Mouse (Mus musculus) kidney, postnatal 0 days (tissue): ENCODE measurements at regions not wholly inside any gene's neighbourhood (a gene's known extent, or its start where the extent isn't known, plus 50 kb on each side); places are given as distances from the start of the nearest gene placed in this dataset.

ENCODE experiments used
- ATAC-seq: fragments of 200-750 bp; cut with Nextera tagmentation; replicated peaks from 2 replicates; pipeline ENCODE4 v1.8.0; 2017; ENCODE audit warnings: low read depth, moderate number of reproducible peaks, moderate TSS enrichment, moderate library complexity; ENCODE audit not compliant: low FRiP score
- DNase-seq: peaks from one replicate; pipeline ENCODE4 v3.0.0-alpha.2; 2016; ENCODE audit warnings: low spot score
- H3K27ac ChIP-seq: fragments of 300-500 bp; sonication (generic); 2 replicates; pipeline ENCODE4 v1.5.1; 2014; ENCODE audit warnings: mild to moderate bottlenecking
- H3K27me3 ChIP-seq: fragments of 300-500 bp; sonication (generic); 2 replicates; pipeline ENCODE4 v1.6.1; 2014; ENCODE audit warnings: low read length, mixed read lengths; ENCODE audit not compliant: insufficient read depth
- H3K36me3 ChIP-seq: fragments of 300-500 bp; sonication (generic); 2 replicates; pipeline ENCODE4 v1.6.1; 2014; ENCODE audit warnings: low read length, mixed read lengths; ENCODE audit not compliant: insufficient read depth
- H3K4me1 ChIP-seq: fragments of 300-500 bp; sonication (generic); replicated peaks from 2 replicates; pipeline ENCODE4 v1.6.1; 2014; ENCODE audit warnings: antibody characterized with exemption, low read length, mixed read lengths; ENCODE audit not compliant: insufficient read depth
- H3K4me2 ChIP-seq: fragments of 300-500 bp; sonication (generic); 2 replicates; pipeline ENCODE4 v1.6.1; 2014; ENCODE audit warnings: mild to moderate bottlenecking, low read length, moderate library complexity, mixed read lengths
- H3K4me3 ChIP-seq: fragments of 300-500 bp; sonication (generic); replicated peaks from 2 replicates; pipeline ENCODE4 v1.5.1; 2014; ENCODE audit warnings: low read depth, low read length
- H3K9ac ChIP-seq: fragments of 300-500 bp; sonication (generic); 2 replicates; pipeline ENCODE4 v1.6.1; 2014; ENCODE audit warnings: low read depth, low read length
- H3K9me3 ChIP-seq: fragments of 300-500 bp; sonication (generic); replicated peaks from 2 replicates; pipeline ENCODE4 v1.6.1; 2016; ENCODE audit warnings: low read length, inconsistent platforms, mixed read lengths
- CTCF ChIP-seq: IDR thresholded peaks from 2 replicates; pipeline ENCODE4 v1.5.1; 2016; ENCODE audit warnings: antibody characterized with exemption, low read depth, mild to moderate bottlenecking, moderate library complexity
- WGBS: fragments of 180-500 bp; shearing (Covaris S2); extraction: QIAGEN DNeasy Blood & Tissue Kit; methylation state at CpG from one replicate; pipeline ENCODE4 v1.1.7; 2014; 5-methylcytosine and 5-hydroxymethylcytosine counted together

GRCm38 (mm10) chr15:96231969-96232368 lies 55.3 kb upstream of the Arid2 start:
- no peaks in the 10 kb centered on the region for H3K36me3 ChIP-seq
- no peaks in the 10 kb centered on the region for H3K9me3 ChIP-seq
- no peak for TF ChIP-seq CTCF
- H3K27ac ChIP-seq, result no peak overlapping the region
- WGBS, result 80% methylated on average over 3 of the region's 3 CpGs
- H3K4me1 ChIP-seq, result no peaks in the 10 kb centered on the region
- no peak overlapping the region for H3K9ac ChIP-seq
- ATAC-seq (no peak), DNase-seq (no peak)
- no peak overlapping the region for H3K4me2 ChIP-seq
- no peak overlapping the region for H3K4me3 ChIP-seq
- no peaks in the 10 kb centered on the region for H3K27me3 ChIP-seq

- H3K4me1 ChIP-seq, result no peaks in the 10 kb centered on the region
- no peak overlapping the region for H3K27ac ChIP-seq
- no peak overlapping the region for H3K4me3 ChIP-seq
- DNase-seq (no peak), ATAC-seq (no peak)
- H3K9ac ChIP-seq, result no peak overlapping the region
- no peaks in the 10 kb centered on the region for H3K27me3 ChIP-seq
- no peak overlapping the region for H3K4me2 ChIP-seq
- H3K9me3 ChIP-seq, result no peaks in the 10 kb centered on the region
- no peaks in the 10 kb centered on the region for H3K36me3 ChIP-seq
- TF ChIP-seq CTCF, result no peak
These were observed 54.2 kb upstream of the Arid2 start for GRCm38 (mm10) chr15:96233113-96233512.

GRCm38 (mm10) chr15:96234783-96235182 lies 52.5 kb upstream of the Arid2 start:
- no peaks in the 10 kb centered on the region for H3K36me3 ChIP-seq
- H3K27me3 ChIP-seq, result no peaks in the 10 kb centered on the region
- no peaks in the 10 kb centered on the region for H3K9me3 ChIP-seq
- DNase-seq, result no peak
- no peaks in the 10 kb centered on the region for H3K4me1 ChIP-seq
- no peak overlapping the region for H3K4me2 ChIP-seq
- no peak overlapping the region for H3K4me3 ChIP-seq
- ATAC-seq, result no peak
- no peak for TF ChIP-seq CTCF
- H3K9ac ChIP-seq, result no peak overlapping the region
- no peak overlapping the region for H3K27ac ChIP-seq
- 74% methylated on average over 8 of the region's 8 CpGs for WGBS
